Mouse (Mus musculus) spleen, adult 2 months (tissue): ENCODE measurements at regions not wholly inside any gene's neighbourhood (a gene's known extent, or its start where the extent isn't known, plus 50 kb on each side); places are given as distances from the start of the nearest gene placed in this dataset.

Experiments used
- CTCF ChIP-seq: fragments of 200-500 bp; IDR thresholded peaks from 2 replicates; pipeline ENCODE4 v1.5.1; 2011; ENCODE audit warnings: mild to moderate bottlenecking, inconsistent platforms; ENCODE audit not compliant: insufficient read depth, insufficient read length, insufficient replicate concordance; ENCODE audit errors: extremely low read depth
- POLR2A ChIP-seq: fragments of 200-500 bp; IDR thresholded peaks from 2 replicates; pipeline ENCODE4 v1.6.1; 2011; ENCODE audit warnings: low read depth, low read length, inconsistent platforms

DNA sequence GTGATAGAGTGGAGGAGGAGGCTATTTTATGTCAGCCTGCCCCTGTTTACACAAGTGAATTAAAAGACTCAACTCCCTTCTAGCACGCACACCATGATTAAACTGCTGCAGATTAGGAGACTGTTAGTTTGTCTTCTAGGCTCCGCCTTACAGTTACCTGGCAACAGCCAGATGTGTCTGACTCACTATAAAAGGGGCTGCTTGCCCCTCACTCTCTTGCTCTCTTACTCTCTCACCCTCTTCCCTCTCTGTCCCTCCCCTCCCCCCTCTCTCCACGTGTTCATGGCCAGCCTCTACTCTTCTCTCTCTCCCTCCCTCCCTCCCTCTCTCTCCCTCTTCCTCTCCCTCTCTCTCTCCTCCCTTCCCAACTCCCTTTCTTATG lies 69.0 kb upstream of the Smndc1 start:
- no peak for TF ChIP-seq CTCF
- no peak for TF ChIP-seq POLR2A
